Mouse (Mus musculus): ENCODE results near the gene Tectb. TPM values are rescaled to one million over a fixed set of nuclear protein-coding genes. Genes with fewer than 3 reads are reported as not detected.
A peak's percentile ranks its signal among the peaks of the same experiment; 100 is the strongest.

The Tectb gene
- polyA plus RNA-seq, 1 experiment from 2014 or later, result 0.13 TPM

DNA sequence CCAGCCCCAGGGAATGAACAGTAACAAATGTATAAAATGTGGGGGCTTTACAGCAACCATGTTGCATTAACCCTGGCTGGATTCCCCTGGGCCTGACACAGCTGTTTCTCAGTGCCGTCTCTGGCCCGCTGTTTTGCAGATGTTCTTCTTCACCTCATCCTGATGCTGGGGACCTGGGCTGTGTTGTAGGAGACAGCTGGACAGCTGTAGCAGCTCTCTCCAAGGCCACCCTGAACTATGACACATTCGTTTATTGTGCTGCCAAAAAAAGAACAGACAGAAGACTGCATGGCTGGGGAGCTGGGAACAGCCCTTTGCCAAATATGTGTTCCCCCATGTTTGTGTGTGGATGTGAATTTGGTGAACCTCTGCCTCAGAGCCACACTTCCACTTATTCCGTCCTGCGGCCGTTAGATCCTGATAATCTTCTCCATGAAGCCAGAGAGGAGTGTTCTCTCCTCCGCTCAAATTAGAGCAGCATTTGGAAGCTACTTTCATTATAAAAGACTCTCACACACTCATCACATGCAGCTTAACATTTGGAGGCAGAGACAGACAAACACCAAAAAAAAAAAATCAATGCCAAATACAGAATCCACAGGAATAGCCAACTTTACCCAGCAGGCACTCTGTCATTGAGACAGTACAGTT, 14.1 kb downstream of the Tectb start:
- Histone ChIP-seq H3K9me3 (replicated peaks) (no peaks in the 10 kb centered on the region), H3K9ac (no peak overlapping the region), H3K4me3 (no peak overlapping the region), H3K36me3 (ENCODE audit: poor library complexity, severe bottlenecking) (no peaks in the 10 kb centered on the region), H3K27ac (no peak overlapping the region), H3K4me1 (0 out of 2 replicates have a peak, but pooled peaks cover 5% of the 10 kb centered on the region), H3K4me2 (no peak overlapping the region), H3K27me3 (no peaks in the 10 kb centered on the region)
- WGBS, result 90% methylated on average over 7 of the region's 7 CpGs
- no peak for ATAC-seq

DNA sequence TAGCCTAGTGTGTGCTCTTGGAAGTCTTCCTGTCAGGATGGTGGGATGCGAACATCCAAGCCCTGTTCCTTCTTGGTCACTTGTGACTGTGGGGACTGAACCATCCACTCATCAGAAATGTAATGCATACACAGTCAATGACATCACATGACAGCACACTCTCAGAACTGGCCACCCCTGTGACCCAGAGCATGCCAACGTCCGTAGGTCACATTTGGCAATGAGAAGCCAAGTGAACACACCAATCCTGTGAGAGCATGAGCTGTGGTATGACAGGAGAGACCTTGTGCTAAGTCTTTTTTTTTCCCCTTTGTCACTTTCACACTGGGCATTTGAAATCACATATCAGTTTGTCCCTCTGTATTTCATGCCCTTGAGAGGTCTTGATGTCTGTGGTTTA, 15.0 kb downstream of the Tectb start:
- 91% methylated on average over 3 of the region's 3 CpGs for WGBS
- no peaks in the 10 kb centered on the region for H3K9me3 ChIP-seq (replicated peaks)
- H3K4me3 ChIP-seq, result no peak overlapping the region
- H3K27ac ChIP-seq, result no peak overlapping the region
- H3K9ac ChIP-seq, result no peak overlapping the region
- H3K36me3 ChIP-seq (ENCODE audit: poor library complexity, severe bottlenecking), result no peaks in the 10 kb centered on the region
- H3K27me3 ChIP-seq, result no peaks in the 10 kb centered on the region
- H3K4me1 ChIP-seq, result 0 out of 2 replicates have a peak, but pooled peaks cover 5% of the 10 kb centered on the region
- H3K4me2 ChIP-seq, result no peak overlapping the region
- ATAC-seq, result no peak

DNA sequence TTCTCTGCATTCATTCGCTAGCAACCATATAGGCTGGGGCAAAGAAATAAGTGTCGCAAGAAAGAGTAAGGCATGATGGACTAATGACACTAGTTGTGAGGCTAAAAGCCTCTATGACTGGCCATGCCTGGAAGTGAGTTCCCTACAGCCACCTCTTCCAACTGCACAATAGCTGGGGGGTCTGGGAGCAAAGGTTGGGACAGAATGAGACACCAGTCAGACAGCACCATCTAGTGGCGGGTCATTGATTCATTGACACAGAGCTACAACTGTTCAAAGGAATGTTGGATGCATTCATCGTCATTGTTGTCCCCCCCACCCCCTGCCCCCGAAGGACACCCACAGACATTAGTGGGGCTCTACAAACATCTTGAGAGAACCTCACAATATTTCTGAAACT, 17.8 kb downstream of the Tectb start:
- Histone ChIP-seq H3K27me3 (no peaks in the 10 kb centered on the region), H3K4me2 (no peak overlapping the region), H3K36me3 (ENCODE audit: poor library complexity, severe bottlenecking) (no peaks in the 10 kb centered on the region), H3K4me1 (0 out of 2 replicates have a peak, but pooled peaks cover 5% of the 10 kb centered on the region), H3K27ac (no peak overlapping the region), H3K9me3 (replicated peaks) (no peaks in the 10 kb centered on the region), H3K4me3 (no peak overlapping the region), H3K9ac (no peak overlapping the region)
- WGBS, result 34% methylated on average over 5 of the region's 5 CpGs
- ATAC-seq, result peak; percentile 66; the same call in 1 of the 2 replicates

DNA sequence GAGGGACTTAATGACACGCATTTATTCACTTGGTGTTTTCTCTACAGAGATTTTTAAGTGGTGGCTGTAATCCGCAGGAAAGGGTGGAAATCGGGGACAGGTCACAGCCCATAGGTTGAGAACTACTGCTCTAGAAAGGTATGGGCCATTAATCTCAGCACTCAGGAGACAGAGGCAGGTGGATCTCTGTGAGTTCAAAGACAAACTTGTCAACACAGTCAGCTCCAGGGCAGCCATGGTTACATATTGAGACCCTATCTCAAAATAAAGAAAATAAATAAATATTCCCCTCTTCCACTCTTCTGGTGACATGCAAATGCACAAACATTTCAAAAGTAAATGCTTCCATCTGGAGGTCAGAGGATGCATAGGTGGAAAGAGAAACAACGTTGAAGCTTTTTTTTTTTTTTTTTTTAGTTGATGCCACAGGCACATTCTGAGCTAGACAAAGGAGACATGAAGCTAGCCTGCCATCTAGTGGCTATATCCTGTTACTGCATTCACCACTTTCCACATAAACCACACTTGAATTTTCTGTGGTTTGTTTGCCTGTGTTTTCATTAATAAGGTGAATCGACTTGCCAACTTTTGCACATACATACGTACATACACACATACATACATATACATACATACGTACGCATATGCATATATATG, 26.1 kb downstream of the Tectb start:
- 41% methylated on average over 8 of the region's 8 CpGs for WGBS
- H3K4me1 ChIP-seq, result no peaks in the 10 kb centered on the region
- no peak overlapping the region for H3K27ac ChIP-seq
- H3K4me3 ChIP-seq, result no peak overlapping the region
- peak; percentile 67 for ATAC-seq
- H3K9me3 ChIP-seq (replicated peaks), result no peaks in the 10 kb centered on the region
- H3K36me3 ChIP-seq (ENCODE audit: poor library complexity, severe bottlenecking), result no peaks in the 10 kb centered on the region
- H3K9ac ChIP-seq, result no peak overlapping the region
- no peaks in the 10 kb centered on the region for H3K27me3 ChIP-seq
- no peak overlapping the region for H3K4me2 ChIP-seq

DNA sequence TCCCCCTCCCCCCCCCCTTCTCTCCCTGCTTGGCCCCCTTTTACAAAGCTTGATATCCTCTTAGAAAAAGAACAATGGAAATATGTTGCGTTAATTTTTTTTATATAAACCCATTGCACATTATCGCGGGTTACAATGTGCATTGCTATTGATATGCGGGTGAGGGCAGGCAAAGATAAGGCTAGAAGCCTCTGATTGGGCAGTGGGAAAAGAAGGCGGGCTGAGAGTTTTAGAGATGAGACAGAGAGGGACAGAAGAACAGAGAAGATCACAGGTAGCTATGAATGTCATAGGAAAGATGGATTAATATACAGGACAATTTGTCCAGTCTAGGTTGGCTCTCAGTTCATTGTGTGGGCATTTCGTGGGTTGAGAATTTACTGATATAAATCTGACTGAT, 26.7 kb downstream of the Tectb start:
- Histone ChIP-seq H3K36me3 (ENCODE audit: poor library complexity, severe bottlenecking) (no peaks in the 10 kb centered on the region), H3K27ac (no peak overlapping the region), H3K9me3 (replicated peaks) (no peaks in the 10 kb centered on the region), H3K27me3 (no peaks in the 10 kb centered on the region), H3K9ac (no peak overlapping the region), H3K4me3 (no peak overlapping the region), H3K4me2 (no peak overlapping the region), H3K4me1 (no peaks in the 10 kb centered on the region)
- peak; percentile 23; the same call in 1 of the 2 replicates for ATAC-seq
- 56% methylated on average over 6 of the region's 6 CpGs for WGBS

DNA sequence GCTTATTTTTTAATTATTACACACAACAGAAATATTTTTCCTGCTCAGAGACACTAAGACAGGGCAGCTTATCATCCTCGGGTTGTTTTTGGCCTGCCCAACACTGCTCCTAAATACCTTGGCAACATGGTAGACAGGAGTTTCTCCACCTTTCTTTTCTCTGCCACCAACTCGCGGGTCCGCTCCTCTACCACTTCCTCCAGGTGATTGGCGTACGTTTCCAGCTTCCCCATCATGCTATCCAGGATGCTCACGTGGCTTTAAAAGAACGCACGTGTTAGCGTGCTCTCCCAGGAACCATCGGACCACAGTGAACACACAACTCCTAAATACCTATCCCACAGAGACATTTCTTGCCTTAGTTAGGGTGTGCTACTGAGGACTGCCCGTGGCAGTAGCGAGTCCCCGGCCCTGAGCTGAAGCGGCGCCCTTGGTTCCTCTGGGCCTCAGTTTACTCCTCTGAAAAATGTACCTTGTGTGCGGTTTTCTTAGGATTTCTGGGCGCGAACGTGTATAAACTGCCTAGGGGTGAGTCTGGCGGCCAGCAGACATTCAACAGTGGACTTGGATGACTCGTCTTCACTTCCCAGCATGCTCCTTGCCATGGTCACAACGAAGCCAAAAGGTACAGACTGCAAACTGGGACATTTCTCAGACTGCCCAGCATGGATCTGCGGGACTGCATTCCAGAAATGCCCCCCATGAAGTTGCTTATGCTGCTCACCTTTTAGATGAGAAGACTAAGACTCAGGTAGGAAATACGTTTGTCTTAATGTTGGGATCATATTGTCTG, 27.4 kb downstream of the Tectb start:
- no peaks in the 10 kb centered on the region for H3K36me3 ChIP-seq (ENCODE audit: poor library complexity, severe bottlenecking)
- H3K27me3 ChIP-seq, result no peaks in the 10 kb centered on the region
- ATAC-seq, result no peak
- H3K4me3 ChIP-seq, result no peak overlapping the region
- H3K9ac ChIP-seq, result no peak overlapping the region
- H3K4me2 ChIP-seq, result no peak overlapping the region
- no peaks in the 10 kb centered on the region for H3K4me1 ChIP-seq
- no peak overlapping the region for H3K27ac ChIP-seq
- 66% methylated on average over 25 of the region's 25 CpGs for WGBS
- no peaks in the 10 kb centered on the region for H3K9me3 ChIP-seq (replicated peaks)

DNA sequence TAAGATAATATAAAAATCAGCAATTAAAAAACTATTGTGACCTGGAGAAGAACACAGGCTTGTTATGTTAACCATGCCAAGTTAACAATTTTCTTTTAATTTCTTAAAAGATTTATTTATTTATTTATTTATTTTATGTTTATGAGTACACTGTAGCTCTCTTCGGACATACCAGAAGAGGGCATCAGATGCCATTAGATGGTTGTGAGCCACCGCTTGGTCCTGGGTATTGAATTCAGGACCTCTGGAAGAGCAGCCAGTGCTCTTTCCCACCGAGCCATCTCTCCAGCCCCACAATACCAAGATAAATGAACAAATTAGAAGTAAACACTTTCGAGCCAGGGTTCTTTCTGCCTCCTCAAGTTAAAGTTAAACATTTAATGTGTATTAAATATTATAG, 28.1 kb downstream of the Tectb start:
- no peak for ATAC-seq
- H3K27me3 ChIP-seq, result no peaks in the 10 kb centered on the region
- no peaks in the 10 kb centered on the region for H3K9me3 ChIP-seq (replicated peaks)
- H3K4me1 ChIP-seq, result no peaks in the 10 kb centered on the region
- no peak overlapping the region for H3K27ac ChIP-seq
- 73% methylated on average over 4 of the region's 4 CpGs for WGBS
- no peak overlapping the region for H3K4me3 ChIP-seq
- no peak overlapping the region for H3K9ac ChIP-seq
- no peaks in the 10 kb centered on the region for H3K36me3 ChIP-seq (ENCODE audit: poor library complexity, severe bottlenecking)
- H3K4me2 ChIP-seq, result no peak overlapping the region

DNA sequence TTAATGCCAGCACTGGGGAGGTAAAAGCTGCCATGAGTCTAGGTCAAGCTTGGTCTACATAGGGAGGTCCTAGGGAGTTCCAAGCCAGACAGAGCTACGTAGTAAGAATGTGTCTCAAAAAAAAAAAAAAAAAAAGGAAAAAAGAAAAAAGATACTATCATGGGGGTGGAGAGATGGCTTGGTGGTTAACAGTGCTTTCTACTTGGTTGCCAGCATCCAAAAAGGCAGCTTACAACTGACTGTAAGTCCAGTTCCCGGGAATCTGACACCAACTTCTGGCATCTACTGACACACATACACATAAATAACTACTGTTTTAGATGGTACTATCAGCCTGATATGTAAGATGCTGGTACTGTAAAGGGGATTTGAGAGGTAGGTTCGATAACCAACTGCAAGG, 28.6 kb downstream of the Tectb start:
- ATAC-seq, result no peak

DNA sequence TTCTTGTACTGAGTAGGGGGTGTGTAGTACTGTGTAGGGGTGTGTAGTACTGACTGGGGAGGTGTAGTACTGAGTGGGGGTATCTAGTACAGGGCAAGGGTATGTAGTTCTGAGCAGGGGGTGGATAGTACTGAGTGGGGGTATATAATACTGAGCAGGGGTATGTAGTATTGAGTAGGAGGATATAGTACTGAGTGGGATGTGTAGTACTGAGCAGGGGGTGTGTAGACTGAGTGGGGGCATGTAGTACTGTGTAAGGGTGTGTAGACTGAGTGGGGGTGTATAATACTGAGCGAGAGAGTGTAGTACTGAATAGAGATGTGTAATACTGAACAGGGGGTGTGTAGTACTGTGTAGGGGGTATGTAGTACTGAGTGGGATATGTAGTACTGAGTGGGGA, 31.2 kb downstream of the Tectb start:
- 92% methylated on average over 1 of the region's 1 CpGs for WGBS
- H3K4me2 ChIP-seq, result no peak overlapping the region
- no peak overlapping the region for H3K4me3 ChIP-seq
- H3K9ac ChIP-seq, result no peak overlapping the region
- H3K27me3 ChIP-seq, result no peaks in the 10 kb centered on the region
- H3K9me3 ChIP-seq (replicated peaks), result no peaks in the 10 kb centered on the region
- no peaks in the 10 kb centered on the region for H3K36me3 ChIP-seq (ENCODE audit: poor library complexity, severe bottlenecking)
- H3K27ac ChIP-seq, result no peak overlapping the region
- ATAC-seq, result no peak
- no peaks in the 10 kb centered on the region for H3K4me1 ChIP-seq

More for the DNA sequence above, 28.6 kb downstream of the Tectb start:
- Histone ChIP-seq H3K27me3 (no peaks in the 10 kb centered on the region), H3K9me3 (replicated peaks) (no peaks in the 10 kb centered on the region), H3K9ac (no peak overlapping the region), H3K4me2 (no peak overlapping the region), H3K27ac (no peak overlapping the region), H3K36me3 (ENCODE audit: poor library complexity, severe bottlenecking) (no peaks in the 10 kb centered on the region), H3K4me1 (no peaks in the 10 kb centered on the region), H3K4me3 (no peak overlapping the region)
- 91% methylated on average over 3 of the region's 3 CpGs for WGBS

DNA sequence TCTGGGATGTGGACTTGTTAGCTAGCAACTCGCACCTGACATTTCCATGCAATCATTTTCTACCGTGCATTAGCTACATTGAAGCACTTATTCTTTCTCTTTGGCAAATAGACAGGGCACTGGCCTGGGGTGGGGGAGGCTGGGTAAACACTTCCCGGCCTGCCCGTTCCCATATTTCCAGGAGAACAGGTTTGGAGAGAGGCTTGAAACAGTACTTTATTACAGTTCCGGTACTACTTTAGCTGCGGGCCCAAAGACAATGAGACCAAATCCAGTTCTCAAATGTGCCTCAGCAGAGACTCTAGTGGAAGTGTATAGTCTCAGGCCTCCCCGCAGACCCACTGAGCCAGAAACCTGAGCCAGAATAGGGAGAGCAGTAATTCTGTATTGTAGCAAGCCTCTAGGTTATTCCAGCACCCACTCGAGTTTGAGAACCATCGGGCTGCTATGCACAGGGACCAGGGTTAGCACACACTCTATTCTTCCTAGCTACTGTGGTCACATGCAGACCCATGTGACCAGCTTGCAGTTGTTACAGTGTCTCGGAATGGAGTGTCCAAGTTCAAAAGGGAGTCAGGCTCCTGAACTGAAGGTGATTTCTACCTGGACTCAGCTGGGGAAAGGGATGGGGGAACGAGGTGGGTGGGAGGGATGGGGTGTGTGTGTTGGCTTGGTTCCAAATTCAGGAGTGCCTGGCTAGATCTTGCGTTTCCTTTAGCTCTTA, 33.2 kb downstream of the Tectb start:
- ATAC-seq, result no peak
- 83% methylated on average over 12 of the region's 12 CpGs for WGBS

DNA sequence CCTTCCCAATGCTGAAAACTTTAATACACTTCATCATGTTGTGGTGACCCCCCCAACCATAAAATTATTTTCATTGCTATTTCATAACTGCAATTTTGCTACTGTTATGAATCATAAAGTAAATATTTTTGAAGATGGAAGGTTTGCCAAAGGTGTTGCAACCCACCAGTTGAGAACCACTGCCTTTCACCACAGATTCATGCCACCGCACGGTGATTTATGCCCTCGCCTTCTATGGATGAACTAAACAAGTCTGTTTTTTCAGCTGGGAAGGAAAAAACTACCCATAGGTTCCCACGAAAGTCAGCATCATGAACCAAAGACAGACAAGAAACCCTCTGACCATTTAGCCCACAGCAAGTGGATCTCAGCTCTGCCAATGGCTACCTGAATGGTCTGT, 36.3 kb downstream of the Tectb start:
- Histone ChIP-seq H3K9me3 (replicated peaks) (no peaks in the 10 kb centered on the region), H3K36me3 (ENCODE audit: poor library complexity, severe bottlenecking) (no peaks in the 10 kb centered on the region), H3K9ac (no peak overlapping the region), H3K4me2 (no peak overlapping the region), H3K27ac (no peak overlapping the region), H3K4me1 (peaks cover 7% of the 10 kb centered on the region; the same call in 1 of the 2 replicates), H3K27me3 (0 out of 2 replicates have a peak, but pooled peaks cover 5% of the 10 kb centered on the region), H3K4me3 (no peak overlapping the region)
- WGBS, result 95% methylated on average over 4 of the region's 4 CpGs
- no peak for ATAC-seq

More for the DNA sequence above, 33.2 kb downstream of the Tectb start:
- peaks cover 3% of the 10 kb centered on the region; the same call in 1 of the 2 replicates for H3K4me1 ChIP-seq
- no peak overlapping the region for H3K27ac ChIP-seq
- H3K9ac ChIP-seq, result no peak overlapping the region
- H3K4me2 ChIP-seq, result no peak overlapping the region
- no peaks in the 10 kb centered on the region for H3K36me3 ChIP-seq (ENCODE audit: poor library complexity, severe bottlenecking)
- no peaks in the 10 kb centered on the region for H3K9me3 ChIP-seq (replicated peaks)
- no peak overlapping the region for H3K4me3 ChIP-seq
- no peaks in the 10 kb centered on the region for H3K27me3 ChIP-seq
